8 mouse cellular contexts compared by ENCODE assay signal in genomic region chr12:71197671-71198070, GRCm38 (mm10).
DNase-seq lines count a peak whose midpoint lies in the region; ATAC-seq and TF ChIP-seq lines count a peak whose summit lies in the region.

No protein-coding gene starts in this region.

- H3K9me3 ChIP-seq in liver, postnatal 0 days (ENCODE audit: low read length): no peaks in the 10 kb centered on the region
- H3K9me3 ChIP-seq in liver, embryonic 11.5 days (ENCODE audit: control insufficient read depth, low read length): no peaks in the 10 kb centered on the region

- TF ChIP-seq EP300 in liver, postnatal 0 days (IDR thresholded peaks at IDR 0.05; ENCODE audit: low read depth): no peak

- DNase-seq in gastrocnemius, adult 2 months: no peak
- no peak for DNase-seq in gastrocnemius, postnatal 14 days
- no peak for DNase-seq in liver, postnatal 0 days
- DNase-seq in liver, embryonic 11.5 days (ENCODE audit: low spot score): no peak
- DNase-seq in brain, embryonic 18.5 days (ENCODE audit: low read depth, low spot score): peak; percentile 18
- peak; percentile 20 to 57 for DNase-seq in left cerebral cortex, postnatal 25 days (ENCODE audit: low spot score in 2 of 2)
- no peak for DNase-seq in gastrocnemius, postnatal 25 days
- DNase-seq in adrenal gland, postnatal 4 days (ENCODE audit: low spot score in 2 of 2): no peak

- peak; percentile 76 for TF ChIP-seq CTCF in gastrocnemius, adult 2 months (IDR thresholded peaks at IDR 0.05)
- peak; percentile 54 for TF ChIP-seq CTCF in liver, postnatal 0 days (IDR thresholded peaks at IDR 0.05; ENCODE audit: low read depth)

- H3K4me2 ChIP-seq in liver, postnatal 0 days (ENCODE audit: low read depth, low read length): no peak overlapping the region
- no peak overlapping the region for H3K4me2 ChIP-seq in liver, embryonic 11.5 days

- peaks cover 26% of the 10 kb centered on the region for H3K36me3 ChIP-seq in liver, postnatal 0 days (replicated peaks; ENCODE audit: insufficient read depth, low read length)
- H3K36me3 ChIP-seq in liver, embryonic 11.5 days (ENCODE audit: control insufficient read depth, insufficient read depth, low read length): peaks cover 4% of the 10 kb centered on the region; the same call in 1 of the 2 replicates

- H3K27me3 ChIP-seq in liver, postnatal 0 days (ENCODE audit: insufficient read depth, low read length): no peaks in the 10 kb centered on the region
- no peaks in the 10 kb centered on the region for H3K27me3 ChIP-seq in liver, embryonic 11.5 days (replicated peaks; ENCODE audit: control insufficient read depth, insufficient read depth, low read length)

- intact Hi-C loops in gastrocnemius, adult 2 months (cut with DNase I): loop anchor here (2.0 kb wide), 2 partner anchors 111 to 509 kb away; partner anchors contain the start of gene Dact1
- intact Hi-C loops in gastrocnemius, postnatal 14 days (cut with DNase I; ENCODE audit: low total_unique reads): loop anchor here (10.0 kb wide), 1 partner anchor 507 kb away; no protein-coding TSS in a partner anchor
- intact Hi-C loops in left cerebral cortex, postnatal 25 days (cut with DNase I): loop anchor here (2.0 to 5.0 kb wide), 3 partner anchors 110 to 565 kb away; partner anchors contain the start of gene Dact1

- no peak overlapping the region for H3K9ac ChIP-seq in liver, postnatal 0 days (replicated peaks)
- no peak overlapping the region for H3K9ac ChIP-seq in liver, embryonic 11.5 days (ENCODE audit: low read depth, low read length)

- no peak overlapping the region for H3K4me3 ChIP-seq in gastrocnemius, adult 2 months
- H3K4me3 ChIP-seq in liver, postnatal 0 days (ENCODE audit: low read depth, low read length): no peak overlapping the region
- H3K4me3 ChIP-seq in liver, embryonic 11.5 days (ENCODE audit: low read depth, low read length): no peak overlapping the region

- WGBS in liver, postnatal 0 days (ENCODE audit: insufficient replicate concordance): 79% methylated on average over 3 of the region's 3 CpGs
- 72% methylated on average over 3 of the region's 3 CpGs for WGBS in liver, embryonic 11.5 days

- ATAC-seq in liver, postnatal 0 days: no peak
- no peak for ATAC-seq in liver, embryonic 11.5 days (replicated peaks; ENCODE audit: low FRiP score)

- H3K27ac ChIP-seq in gastrocnemius, adult 2 months: no peak overlapping the region
- no peak overlapping the region for H3K27ac ChIP-seq in liver, postnatal 0 days (ENCODE audit: low read depth)
- no peak overlapping the region for H3K27ac ChIP-seq in liver, embryonic 11.5 days (ENCODE audit: low read depth, low read length)

- H3K4me1 ChIP-seq in liver, postnatal 0 days (ENCODE audit: insufficient read depth): no peaks in the 10 kb centered on the region
- H3K4me1 ChIP-seq in liver, embryonic 11.5 days (replicated peaks; ENCODE audit: control insufficient read depth, insufficient read depth, low read length): no peaks in the 10 kb centered on the region

Comparison
In these comparisons a context has a peak if more than half of its experiments do, and no peak if none do; other contexts are left out.
1. DNase-seq: peak in brain, embryonic 18.5 days (single experiment) and left cerebral cortex, postnatal 25 days (2 of 2); none in gastrocnemius, adult 2 months (single experiment), gastrocnemius, postnatal 14 days (single experiment), liver, postnatal 0 days (single experiment), liver, embryonic 11.5 days (single experiment), gastrocnemius, postnatal 25 days (single experiment) and adrenal gland, postnatal 4 days (0 of 2).